Mouse (Mus musculus): Measurements from ENCODE around the gene Zcchc13. TPM values are rescaled to one million over a fixed set of nuclear protein-coding genes. Genes with fewer than 3 reads are reported as not detected.
"Not testable (repeated sequence)": the region's sequence is repeated elsewhere in the genome, so short reads cannot be mapped to it uniquely, and the experiment has no call there.

Gene Zcchc13
- polyA plus RNA-seq, 1 experiment from 2014 or later: not detected

DNA sequence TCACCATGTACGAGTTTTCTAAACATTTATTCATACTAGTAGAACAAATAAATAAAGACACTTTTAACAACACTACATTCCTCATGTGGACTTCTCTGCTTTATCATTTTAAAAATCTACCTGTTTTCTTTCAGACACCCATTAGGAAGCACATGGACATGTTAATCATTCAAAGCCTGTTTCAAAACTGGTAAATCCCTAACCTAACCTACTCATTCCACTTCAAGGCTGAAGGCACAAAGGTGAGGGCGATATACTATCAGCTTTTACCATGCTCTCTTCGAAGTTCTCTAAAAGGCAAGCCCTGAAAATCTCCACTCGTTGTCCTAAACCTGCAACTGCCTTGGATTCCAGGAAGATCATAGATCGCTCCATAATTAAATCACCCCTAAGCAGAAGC lies 8.2 kb downstream of the Zcchc13 start:
- Histone ChIP-seq H3K36me3 (replicated peaks) (no peaks in the 10 kb centered on the region), H3K27me3 (peaks cover 9% of the 10 kb centered on the region), H3K9me3 (replicated peaks) (no peaks in the 10 kb centered on the region), H3K4me1 (replicated peaks) (no peaks in the 10 kb centered on the region), H3K4me2 (no peak overlapping the region), H3K4me3 (replicated peaks) (no peak overlapping the region), H3K9ac (no peak overlapping the region), H3K27ac (replicated peaks) (no peak overlapping the region)
- no peak for ATAC-seq (ENCODE audit: insufficient read depth)
- WGBS (ENCODE audit: insufficient replicate concordance): 61% methylated on average over 5 of the region's 5 CpGs

DNA sequence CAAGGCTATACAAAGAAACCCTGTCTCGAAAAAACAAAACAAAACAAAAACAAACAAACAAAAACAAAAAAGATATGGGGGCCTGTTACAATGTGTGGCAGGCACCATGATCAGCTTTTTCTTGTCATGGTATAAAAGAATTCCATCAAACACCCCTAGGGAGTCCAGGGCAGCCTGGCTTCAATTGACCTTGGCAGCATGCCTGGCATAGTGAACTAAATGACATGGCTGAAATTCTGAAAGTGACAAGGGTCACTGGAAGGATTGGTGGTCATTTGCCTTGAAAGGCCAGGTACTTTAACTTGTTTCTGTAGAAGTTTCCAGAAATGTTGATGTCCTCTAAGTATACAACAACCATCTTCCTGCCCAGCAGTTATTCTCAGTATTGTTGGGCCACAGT lies 13.9 kb downstream of the Zcchc13 start:
- H3K36me3 ChIP-seq (replicated peaks): no peaks in the 10 kb centered on the region
- 40% methylated on average over 1 of the region's 1 CpGs for WGBS (ENCODE audit: insufficient replicate concordance)
- ATAC-seq (ENCODE audit: insufficient read depth): no peak
- peaks cover 4% of the 10 kb centered on the region; the same call in 1 of the 2 replicates for H3K27me3 ChIP-seq
- H3K4me2 ChIP-seq: no peak overlapping the region
- H3K27ac ChIP-seq (replicated peaks): no peak overlapping the region
- H3K9ac ChIP-seq: no peak overlapping the region
- H3K4me3 ChIP-seq (replicated peaks): no peak overlapping the region
- H3K9me3 ChIP-seq (replicated peaks): no peaks in the 10 kb centered on the region
- no peaks in the 10 kb centered on the region for H3K4me1 ChIP-seq (replicated peaks)

DNA sequence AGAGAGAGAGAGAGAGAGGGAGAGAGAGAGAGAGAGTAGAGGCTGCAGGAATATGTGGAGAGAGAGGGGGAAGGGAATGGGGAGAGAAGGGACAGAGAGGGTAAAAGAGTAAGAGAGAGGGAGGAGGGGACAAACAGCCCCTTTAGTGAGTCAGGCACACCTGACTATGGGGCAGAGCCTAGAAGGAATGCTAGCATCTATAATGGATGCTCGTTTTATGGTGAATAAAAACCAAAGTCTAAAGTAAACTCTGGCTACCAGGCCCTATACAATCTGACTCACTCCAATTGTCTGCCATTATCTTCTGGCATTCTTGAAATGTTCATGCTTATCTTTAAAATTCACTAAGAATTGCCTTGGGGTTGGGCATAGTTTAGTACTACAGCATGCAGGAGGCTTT lies 21.7 kb downstream of the Zcchc13 start:
- no peaks in the 10 kb centered on the region for H3K4me1 ChIP-seq (replicated peaks)
- H3K27ac ChIP-seq (replicated peaks): no peak overlapping the region
- 26% methylated on average over 1 of the region's 1 CpGs for WGBS (ENCODE audit: insufficient replicate concordance)
- H3K27me3 ChIP-seq: peaks cover 9% of the 10 kb centered on the region; the same call in 1 of the 2 replicates
- H3K9ac ChIP-seq: no peak overlapping the region
- ATAC-seq (ENCODE audit: insufficient read depth): no peak
- no peak overlapping the region for H3K4me3 ChIP-seq (replicated peaks)
- no peaks in the 10 kb centered on the region for H3K9me3 ChIP-seq (replicated peaks)
- H3K4me2 ChIP-seq: no peak overlapping the region
- no peaks in the 10 kb centered on the region for H3K36me3 ChIP-seq (replicated peaks)

DNA sequence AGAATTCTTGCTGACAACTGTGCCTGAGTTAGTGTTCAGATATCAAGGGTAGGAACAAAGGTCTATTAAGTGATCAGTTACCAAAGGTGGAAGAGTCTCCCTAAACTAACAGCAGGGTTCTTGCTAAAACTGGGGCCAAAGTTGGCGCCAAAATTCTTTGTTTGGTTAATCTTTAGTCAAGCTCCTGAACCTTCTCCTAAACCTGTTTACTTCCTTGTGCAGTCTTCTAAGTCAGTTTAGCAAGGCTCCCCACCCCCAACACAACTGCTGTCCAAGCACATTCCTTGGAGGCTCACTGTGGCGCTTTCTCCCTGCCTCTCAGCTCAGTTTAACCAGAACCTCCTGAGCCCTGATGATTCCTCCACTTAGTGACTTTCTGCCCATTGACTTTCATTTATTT lies 22.6 kb downstream of the Zcchc13 start:
- no peaks in the 10 kb centered on the region for H3K9me3 ChIP-seq (replicated peaks)
- H3K4me3 ChIP-seq (replicated peaks): no peak overlapping the region
- H3K27me3 ChIP-seq: peaks cover 9% of the 10 kb centered on the region; the same call in 1 of the 2 replicates
- no peak for ATAC-seq (ENCODE audit: insufficient read depth)
- H3K4me1 ChIP-seq (replicated peaks): no peaks in the 10 kb centered on the region
- H3K4me2 ChIP-seq: no peak overlapping the region
- no peak overlapping the region for H3K9ac ChIP-seq
- 40% methylated on average over 2 of the region's 2 CpGs for WGBS (ENCODE audit: insufficient replicate concordance)
- H3K36me3 ChIP-seq (replicated peaks): no peaks in the 10 kb centered on the region
- H3K27ac ChIP-seq (replicated peaks): no peak overlapping the region

DNA sequence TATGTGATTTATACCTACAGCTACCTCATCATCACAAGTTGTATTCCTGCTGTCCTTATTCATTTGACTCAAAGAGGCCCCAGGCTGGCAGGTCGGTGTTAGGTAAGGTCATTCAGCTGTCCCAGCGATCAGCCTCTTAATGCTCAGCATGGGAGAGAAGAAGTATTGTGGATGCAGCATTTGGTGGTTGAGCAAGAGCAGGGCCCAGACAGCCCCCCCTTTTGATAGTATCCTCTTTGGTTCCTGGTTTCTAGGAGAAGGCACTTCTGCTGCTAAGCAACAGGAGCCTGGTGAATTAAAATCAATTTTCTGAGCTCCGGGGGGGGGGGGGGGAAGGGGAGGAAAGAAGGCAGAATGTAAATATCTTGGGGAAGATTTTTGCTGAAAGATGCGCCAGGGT lies 28.6 kb downstream of the Zcchc13 start:
- no peaks in the 10 kb centered on the region for H3K4me1 ChIP-seq (replicated peaks)
- 52% methylated on average over 4 of the region's 4 CpGs for WGBS (ENCODE audit: insufficient replicate concordance)
- H3K4me3 ChIP-seq (replicated peaks): no peak overlapping the region
- H3K9ac ChIP-seq: no peak overlapping the region
- no peak for ATAC-seq (ENCODE audit: insufficient read depth)
- peaks cover 12% of the 10 kb centered on the region; the same call in 1 of the 2 replicates for H3K27me3 ChIP-seq
- no peaks in the 10 kb centered on the region for H3K36me3 ChIP-seq (replicated peaks)
- no peak overlapping the region for H3K4me2 ChIP-seq
- H3K27ac ChIP-seq (replicated peaks): no peak overlapping the region
- no peaks in the 10 kb centered on the region for H3K9me3 ChIP-seq (replicated peaks)

DNA sequence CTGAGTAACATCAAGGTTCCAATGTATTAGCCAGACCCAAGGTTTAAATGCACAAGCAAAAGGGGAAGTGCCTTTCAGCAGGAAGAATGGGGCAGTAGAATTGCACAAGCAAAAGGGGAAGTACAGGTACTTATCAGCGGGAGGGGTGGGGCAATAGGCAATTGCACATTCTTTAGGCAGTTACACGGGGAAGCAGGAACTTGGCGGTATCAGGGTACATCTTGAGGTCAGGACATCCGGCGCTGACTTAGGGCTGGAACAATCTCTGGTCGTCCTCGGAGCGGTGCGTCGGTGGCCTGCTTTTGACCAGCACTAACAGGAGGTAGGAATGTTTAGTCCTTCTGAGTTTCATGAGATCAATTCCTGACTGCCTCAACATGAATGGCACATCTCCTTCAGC lies 34.1 kb downstream of the Zcchc13 start:
- whole genome bisulfite sequencing (ENCODE audit: insufficient replicate concordance): 64% methylated on average over 10 of the region's 10 CpGs
- H3K9ac ChIP-seq; ATAC-seq (ENCODE audit: insufficient read depth); H3K27me3 ChIP-seq; H3K4me2 ChIP-seq; H3K27ac ChIP-seq (replicated peaks); H3K36me3 ChIP-seq (replicated peaks); H3K4me3 ChIP-seq (replicated peaks); H3K9me3 ChIP-seq (replicated peaks); H3K4me1 ChIP-seq (replicated peaks): not testable (repeated sequence)

DNA sequence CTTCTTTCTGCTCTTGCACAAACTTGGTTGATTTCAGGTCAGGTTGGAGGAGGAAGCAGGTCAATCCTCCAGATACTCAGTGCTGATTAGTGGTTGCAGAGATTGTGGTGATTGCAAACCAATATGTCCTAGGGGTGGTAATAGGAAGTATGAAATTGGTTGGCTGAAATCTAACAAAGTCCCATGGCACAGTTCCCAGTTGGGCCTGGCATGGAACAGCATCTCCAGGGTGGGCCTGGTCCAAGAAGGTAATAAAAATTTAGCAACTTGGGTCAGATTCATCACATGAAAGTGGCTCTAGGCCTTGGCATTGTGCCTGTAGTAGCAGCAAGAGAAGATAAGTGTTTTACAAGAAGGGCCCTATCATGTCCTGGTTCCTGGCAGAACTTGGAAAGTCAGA lies 39.9 kb downstream of the Zcchc13 start:
- Histone ChIP-seq H3K9me3 (replicated peaks) (no peaks in the 10 kb centered on the region), H3K4me2 (no peak overlapping the region), H3K27me3 (no peaks in the 10 kb centered on the region), H3K9ac (no peak overlapping the region), H3K27ac (replicated peaks) (no peak overlapping the region), H3K36me3 (replicated peaks) (no peaks in the 10 kb centered on the region), H3K4me3 (replicated peaks) (no peak overlapping the region), H3K4me1 (replicated peaks) (no peaks in the 10 kb centered on the region)
- ATAC-seq (ENCODE audit: insufficient read depth): no peak

DNA sequence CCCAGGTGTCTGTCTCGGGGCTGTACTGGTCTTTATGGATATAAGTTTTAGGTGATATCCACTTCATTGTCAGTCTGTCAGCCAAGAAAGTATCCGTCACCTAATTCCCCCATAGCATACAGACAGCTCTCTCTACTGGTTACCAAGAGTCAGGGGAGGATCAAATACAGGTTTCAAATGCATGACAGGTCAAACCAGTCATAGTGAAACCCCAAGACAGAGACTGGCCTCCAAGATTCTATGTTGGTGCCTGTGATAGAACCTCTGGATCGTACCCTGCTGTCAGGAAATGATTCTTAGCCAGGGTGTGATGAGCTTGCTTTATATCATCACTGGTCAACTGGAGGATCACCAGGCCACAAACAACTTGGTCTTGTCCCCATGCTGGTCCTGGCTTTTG lies 43.4 kb downstream of the Zcchc13 start:
- Histone ChIP-seq H3K4me3 (replicated peaks) (no peak overlapping the region), H3K36me3 (replicated peaks) (no peaks in the 10 kb centered on the region), H3K27ac (replicated peaks) (no peak overlapping the region), H3K9ac (no peak overlapping the region), H3K27me3 (peaks cover 3% of the 10 kb centered on the region; the same call in 1 of the 2 replicates), H3K4me2 (no peak overlapping the region), H3K9me3 (replicated peaks) (no peaks in the 10 kb centered on the region), H3K4me1 (replicated peaks) (no peaks in the 10 kb centered on the region)
- 57% methylated on average over 3 of the region's 3 CpGs for WGBS (ENCODE audit: insufficient replicate concordance)
- ATAC-seq (ENCODE audit: insufficient read depth): no peak

DNA sequence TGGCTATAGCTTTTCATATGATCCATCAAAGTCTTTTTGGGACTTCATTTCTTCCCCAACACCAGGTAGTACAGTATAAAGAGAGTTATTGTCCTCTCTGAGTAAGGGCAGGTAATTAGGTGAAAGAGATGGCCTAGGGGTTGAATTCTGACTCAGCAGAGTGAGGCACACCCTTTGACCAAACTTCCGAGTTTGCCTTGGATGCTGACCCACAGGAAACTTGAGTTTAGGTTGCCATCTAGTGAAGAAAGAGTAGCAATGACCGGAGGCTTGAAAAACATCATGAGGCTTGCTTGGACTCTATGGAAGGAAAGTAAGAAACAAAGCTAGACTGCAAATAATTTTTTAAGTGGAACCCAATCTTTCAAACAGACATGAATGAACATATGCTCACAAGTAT lies 44.3 kb downstream of the Zcchc13 start:
- H3K36me3 ChIP-seq (replicated peaks): no peaks in the 10 kb centered on the region
- no peak overlapping the region for H3K4me2 ChIP-seq
- no peaks in the 10 kb centered on the region for H3K4me1 ChIP-seq (replicated peaks)
- no peaks in the 10 kb centered on the region for H3K9me3 ChIP-seq (replicated peaks)
- no peak for ATAC-seq (ENCODE audit: insufficient read depth)
- H3K27me3 ChIP-seq: peaks cover 5% of the 10 kb centered on the region; the same call in 1 of the 2 replicates
- no peak overlapping the region for H3K9ac ChIP-seq
- H3K4me3 ChIP-seq (replicated peaks): no peak overlapping the region
- 21% methylated on average over 2 of the region's 2 CpGs for WGBS (ENCODE audit: insufficient replicate concordance)
- H3K27ac ChIP-seq (replicated peaks): no peak overlapping the region

Other genes starting within 250 kb of the Zcchc13 start
- gene Tsx, start 216.1 kb upstream of the Zcchc13 start, polyA plus RNA-seq (2015; fragmentation: Nextera tagmentation; extraction: Ambion mirVana): not detected in 2 replicates
- gene Gm26992, start 208.6 kb upstream of the Zcchc13 start, polyA plus RNA-seq (2015; fragmentation: Nextera tagmentation; extraction: Ambion mirVana): not detected in 2 replicates
- 8.4 and 9.4 TPM in 2 replicates for gene Slc16a2, start 191.4 kb downstream of the Zcchc13 start, polyA plus RNA-seq (2015; fragmentation: Nextera tagmentation; extraction: Ambion mirVana)

All from liver, embryonic 15.5 days (tissue).